Comparison of ENCODE assay signal across 17 mouse cellular contexts in genomic region chr6:92714748-92715147, GRCm38 (mm10). TPM values are rescaled to one million over a fixed set of nuclear protein-coding genes. Genes with fewer than 3 reads are reported as not detected.
"Had no signal": no experiment of that assay in that cellular context is flagged by ENCODE, and none has a peak within 500 bp of the region (broad histone marks: within the 10 kb centered on the region; RNA-seq: fewer than 3 reads in every experiment).

No protein-coding gene starts in this region.

- DNase-seq: heart, postnatal 10 days; heart, postnatal 14 days; heart, postnatal 36 days; heart, postnatal 4 days; kidney, adult 11 months; kidney, adult 18-20 months; kidney, adult 2 months; kidney, adult 8-10 months; kidney, adult 9 months; kidney, postnatal 10 days; kidney, postnatal 14 days; kidney, postnatal 25 days; kidney, postnatal 36 days; kidney, postnatal 4 days; layer of hippocampus, adult 9-11 months; layer of hippocampus, postnatal 36 days had no signal

RNA-seq across cellular contexts. Expression of gene Prickle2, which starts 8.8 kb away (rescaled TPM):
- polyA plus RNA-seq: inflammation-experienced regulatory T-cells, adult 6 months had no signal
